Mouse (Mus musculus): ENCODE results near the gene Pcsk5.

- TF ChIP-seq CTCF (IDR thresholded peaks at IDR 0.05; ENCODE audit: extremely low read depth, insufficient read depth, insufficient read length, insufficient replicate concordance) = no peak
- no peak for TF ChIP-seq POLR2A (IDR thresholded peaks at IDR 0.05; ENCODE audit: low read depth, low read length)
Observed at GRCm38 (mm10) chr19:17775943-17776342, 61.5 kb downstream of the Pcsk5 start.
